Mouse (Mus musculus) E14TG2a.4 (cell line): ENCODE data around the gene Tcte3.
A peak's percentile ranks its signal among the peaks of the same experiment; 100 is the strongest.
"Not testable (repeated sequence)": the region's sequence is repeated elsewhere in the genome, so short reads cannot be mapped to it uniquely, and the experiment has no call there.

Source experiments
- H3K27me3 ChIP-seq: 2 replicates; pipeline ENCODE4 v1.6.1; 2014; ENCODE audit warnings: low read length, control low read depth; ENCODE audit not compliant: insufficient read depth
- H3K36me3 ChIP-seq: 2 replicates; pipeline ENCODE4 v1.6.1; 2014; ENCODE audit warnings: low read length, control low read depth; ENCODE audit not compliant: insufficient read depth
- H3K4me1 ChIP-seq: replicated peaks from 2 replicates; pipeline ENCODE4 v1.6.1; 2014; ENCODE audit warnings: low read depth, low read length, control low read depth
- H3K4me3 ChIP-seq: replicated peaks from 2 replicates; pipeline ENCODE4 v1.5.1; 2014; ENCODE audit warnings: mild to moderate bottlenecking, low read length
- H3K9me3 ChIP-seq: 2 replicates; pipeline ENCODE4 v1.6.1; 2014; ENCODE audit warnings: low read length, control low read depth

Tcte3 gene

DNA sequence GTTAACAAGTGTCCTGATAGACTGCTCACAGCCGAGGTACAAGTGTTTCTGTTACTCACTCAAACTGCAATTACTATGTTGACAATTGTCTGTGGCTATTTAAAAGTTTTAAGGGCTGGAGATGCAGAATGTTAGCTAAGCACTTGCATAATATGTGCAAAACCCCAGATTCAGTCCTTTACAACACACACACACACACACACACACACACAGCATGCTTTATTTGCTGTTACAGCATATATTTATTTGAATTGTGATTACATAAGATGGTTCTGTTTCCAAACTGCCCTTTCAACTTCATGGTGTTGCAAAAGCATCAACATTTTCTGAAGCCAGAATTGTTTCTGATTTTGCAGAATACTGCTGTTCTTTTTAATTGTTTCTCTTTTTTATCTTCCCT, 9.1 kb upstream of the Tcte3 start:
- H3K4me3 ChIP-seq, H3K27me3 ChIP-seq, H3K9me3 ChIP-seq, H3K4me1 ChIP-seq, H3K36me3 ChIP-seq: not testable (repeated sequence)

GRCm38 (mm10) chr17:15040455-15040854, 833 bp downstream of the Tcte3 start:
- H3K4me3 ChIP-seq, H3K27me3 ChIP-seq, H3K4me1 ChIP-seq, H3K36me3 ChIP-seq, H3K9me3 ChIP-seq: not testable (repeated sequence)

GRCm38 (mm10) chr17:15031414-15031813, 9.9 kb downstream of the Tcte3 start:
- not testable (repeated sequence) for H3K4me3 ChIP-seq, H3K36me3 ChIP-seq, H3K9me3 ChIP-seq, H3K27me3 ChIP-seq, H3K4me1 ChIP-seq

- H3K4me1 ChIP-seq, H3K27me3 ChIP-seq, H3K36me3 ChIP-seq, H3K9me3 ChIP-seq, H3K4me3 ChIP-seq: not testable (repeated sequence)
Measured at GRCm38 (mm10) chr17:15025513-15025912, 15.8 kb downstream of the Tcte3 start.

DNA sequence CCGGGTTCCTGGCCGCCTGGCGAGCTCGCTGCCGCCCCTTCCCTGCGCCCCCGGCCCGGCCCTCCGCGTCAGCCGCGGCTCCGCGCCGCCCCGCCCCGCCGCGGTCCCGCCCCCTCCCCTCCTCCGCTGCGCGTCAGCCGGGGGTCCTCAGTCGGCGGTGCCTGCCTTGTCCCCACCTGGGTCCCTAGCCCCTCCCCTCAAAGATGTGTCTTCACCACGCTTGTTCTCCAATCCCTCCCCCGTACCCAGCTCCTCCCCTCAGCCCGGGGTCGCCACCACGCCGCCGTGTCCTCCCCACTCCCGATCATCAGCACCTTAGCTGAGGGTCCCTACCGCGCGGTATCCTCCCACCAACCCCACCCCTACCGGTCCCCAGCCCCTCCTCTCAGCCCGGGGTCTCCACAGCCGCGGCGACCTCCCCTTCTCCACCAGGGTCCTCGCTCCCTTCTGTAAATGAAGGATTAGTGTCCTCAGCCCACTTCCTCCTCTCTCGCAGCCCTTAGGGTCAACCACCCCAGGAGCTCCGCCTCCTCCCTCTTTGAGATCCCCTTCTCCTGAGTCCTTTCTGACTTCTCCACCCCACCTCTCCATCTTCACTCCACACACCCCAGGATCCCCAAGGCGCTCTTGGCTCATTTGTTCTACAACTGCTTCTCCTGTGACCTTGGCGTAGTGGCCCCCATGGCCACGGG, 16.6 kb downstream of the Tcte3 start:
- not testable (repeated sequence) for H3K4me3 ChIP-seq, H3K9me3 ChIP-seq, H3K4me1 ChIP-seq, H3K36me3 ChIP-seq, H3K27me3 ChIP-seq

DNA sequence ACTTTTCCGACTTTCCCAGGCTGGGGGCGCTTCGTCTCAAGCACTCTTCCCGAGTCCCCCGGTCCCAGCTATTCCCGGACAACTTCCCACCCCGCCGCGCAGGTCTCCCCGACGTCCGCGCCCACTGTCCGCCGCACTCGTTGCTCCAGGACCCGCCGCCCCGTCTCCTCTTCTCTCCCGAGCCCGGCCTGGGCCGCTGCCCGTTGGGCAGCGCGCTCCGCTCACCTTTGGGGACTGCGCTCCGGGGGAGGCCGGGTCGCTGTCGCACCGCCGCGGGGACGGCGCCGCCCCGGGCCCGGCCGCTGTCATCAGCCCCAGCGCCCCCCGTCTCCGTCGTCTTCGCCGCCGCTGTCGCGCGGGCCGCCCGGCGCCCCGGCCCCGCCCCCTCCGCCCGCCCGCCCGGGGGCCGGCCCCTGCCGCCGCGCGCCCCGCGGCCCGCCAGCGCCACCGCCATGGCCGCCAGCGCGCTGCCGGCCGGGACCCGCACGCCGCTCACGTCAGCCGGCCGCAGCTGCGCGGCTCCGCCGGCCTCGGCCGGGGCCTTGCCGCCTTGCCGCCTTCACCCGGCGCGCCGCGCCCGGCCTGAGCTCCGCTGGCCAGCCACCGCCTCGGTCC, 17.3 kb downstream of the Tcte3 start:
- H3K9me3 ChIP-seq, H3K36me3 ChIP-seq, H3K4me1 ChIP-seq, H3K27me3 ChIP-seq, H3K4me3 ChIP-seq: not testable (repeated sequence)

DNA sequence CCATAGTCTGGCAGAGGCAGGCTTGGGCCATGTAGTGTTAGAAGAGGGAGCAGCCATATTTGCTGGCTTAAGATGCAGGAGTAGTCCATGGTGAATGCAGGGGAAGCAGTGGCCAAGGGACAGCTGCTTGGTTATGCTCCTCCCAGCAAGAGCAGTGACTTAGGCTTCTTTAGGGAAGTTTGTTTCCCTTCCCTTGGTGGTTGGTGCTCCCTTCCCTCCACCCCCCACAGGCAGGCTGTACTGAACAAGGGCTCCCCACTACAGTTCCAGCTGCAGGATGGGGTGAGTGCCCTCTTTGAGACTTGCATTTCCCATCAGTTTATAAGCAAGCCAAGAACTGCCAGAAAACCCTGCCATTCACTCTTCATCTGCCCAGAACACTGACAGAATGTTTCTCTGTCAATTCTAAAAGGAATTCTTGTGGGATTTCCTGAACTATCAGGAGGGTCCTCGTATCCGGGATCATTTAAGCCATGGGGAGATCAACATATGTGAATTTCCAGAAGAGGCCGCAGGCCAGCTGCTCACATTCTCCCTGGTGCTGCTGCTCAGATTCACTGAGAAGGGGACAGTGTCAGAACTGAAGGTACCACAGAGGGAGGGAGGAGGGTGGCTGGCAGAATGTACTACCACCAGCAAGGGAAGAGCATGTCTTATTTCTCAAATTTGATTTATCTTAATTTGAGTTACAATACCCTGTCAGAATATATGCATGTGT, 19.6 kb downstream of the Tcte3 start:
- not testable (repeated sequence) for H3K36me3 ChIP-seq, H3K27me3 ChIP-seq, H3K9me3 ChIP-seq, H3K4me1 ChIP-seq
- H3K4me3 ChIP-seq: peak overlapping the region; percentile 62

DNA sequence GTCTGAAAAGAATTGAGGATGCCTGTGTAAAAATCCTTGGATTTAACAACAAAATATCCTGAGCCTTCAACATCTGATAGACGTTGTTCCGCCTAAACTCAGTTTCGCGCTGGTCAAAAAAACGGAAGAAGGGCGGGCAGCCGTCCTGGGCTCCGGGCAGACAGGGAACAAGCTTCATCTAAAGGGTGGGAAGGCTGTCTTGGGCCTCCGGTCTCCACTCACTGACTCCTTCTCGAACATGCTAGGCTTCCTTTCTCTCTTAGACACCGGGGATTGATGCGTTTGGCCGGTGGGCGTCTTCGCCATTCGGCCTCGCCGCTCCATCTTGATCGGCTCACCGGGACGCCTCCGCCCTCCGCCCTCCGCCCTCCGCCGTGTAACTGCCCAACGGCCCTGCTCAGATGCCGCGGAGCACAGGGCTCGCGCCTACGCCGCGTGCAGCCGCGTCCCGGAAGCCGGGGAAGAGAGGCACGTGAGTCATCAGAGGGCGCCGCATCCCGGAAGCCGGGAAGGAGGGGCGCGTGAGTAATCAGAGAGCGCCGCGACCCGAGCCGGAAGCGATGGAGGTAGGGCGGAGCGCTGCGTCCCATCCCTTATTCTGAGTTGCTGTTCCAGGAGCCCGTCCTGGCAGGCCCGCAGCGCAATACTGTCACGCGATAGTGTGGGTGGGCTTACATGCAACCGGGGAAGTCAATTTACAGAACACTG, 31.4 kb downstream of the Tcte3 start, which contains the start of gene Gm3435:
TSS of gene Gm3435 (plus strand) at position 471 of the 708 bp plus-strand sequence.
- not testable (repeated sequence) for H3K36me3 ChIP-seq, H3K27me3 ChIP-seq, H3K9me3 ChIP-seq, H3K4me3 ChIP-seq, H3K4me1 ChIP-seq

DNA sequence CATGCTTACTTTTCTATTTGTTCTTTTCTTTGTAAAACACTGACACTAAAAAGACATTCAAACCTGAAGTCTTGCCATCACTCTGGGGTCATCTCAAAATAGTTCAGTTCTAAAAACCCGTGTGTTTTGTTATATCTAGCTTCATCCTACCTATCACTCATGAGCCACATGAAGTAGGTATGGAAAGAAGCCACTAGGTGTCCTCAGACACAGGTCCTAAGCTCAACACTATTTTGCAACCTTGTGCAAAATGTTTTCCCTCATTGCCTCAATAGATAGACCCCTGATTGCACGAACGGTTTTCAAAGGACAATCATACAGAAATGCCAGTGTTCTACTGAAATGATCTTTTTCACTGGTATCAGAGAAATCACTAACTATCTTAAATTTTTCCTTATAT, 32.2 kb downstream of the Tcte3 start:
- H3K36me3 ChIP-seq, H3K4me3 ChIP-seq, H3K27me3 ChIP-seq, H3K9me3 ChIP-seq, H3K4me1 ChIP-seq: not testable (repeated sequence)

DNA sequence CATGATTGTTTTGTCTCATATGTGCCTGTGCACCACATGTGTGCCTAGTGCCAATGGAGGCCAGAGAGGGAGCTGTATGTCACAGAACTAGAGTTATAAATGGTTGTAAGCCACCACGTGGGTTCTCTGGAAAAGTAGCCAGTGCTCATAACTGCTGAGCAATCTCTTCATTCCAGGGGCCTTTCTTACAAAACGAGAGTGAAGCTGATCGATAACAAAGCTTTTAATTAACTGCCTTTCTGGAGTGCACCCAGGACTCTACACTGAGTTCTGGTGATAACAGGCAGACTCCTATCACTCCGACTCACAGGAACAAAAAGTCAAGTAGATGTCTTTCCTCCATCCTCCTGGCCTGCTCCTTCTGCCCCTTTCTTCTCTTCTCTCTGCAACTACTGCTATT, 41.2 kb downstream of the Tcte3 start:
- not testable (repeated sequence) for H3K4me3 ChIP-seq, H3K36me3 ChIP-seq, H3K27me3 ChIP-seq, H3K9me3 ChIP-seq, H3K4me1 ChIP-seq

GRCm38 (mm10) chr17:14994140-14994539, 47.1 kb downstream of the Tcte3 start:
- H3K4me1 ChIP-seq, H3K4me3 ChIP-seq, H3K36me3 ChIP-seq, H3K27me3 ChIP-seq, H3K9me3 ChIP-seq: not testable (repeated sequence)

GRCm38 (mm10) chr17:14993139-14993832, 48.0 kb downstream of the Tcte3 start:
- H3K9me3 ChIP-seq, H3K4me1 ChIP-seq, H3K4me3 ChIP-seq, H3K36me3 ChIP-seq, H3K27me3 ChIP-seq: not testable (repeated sequence)

DNA sequence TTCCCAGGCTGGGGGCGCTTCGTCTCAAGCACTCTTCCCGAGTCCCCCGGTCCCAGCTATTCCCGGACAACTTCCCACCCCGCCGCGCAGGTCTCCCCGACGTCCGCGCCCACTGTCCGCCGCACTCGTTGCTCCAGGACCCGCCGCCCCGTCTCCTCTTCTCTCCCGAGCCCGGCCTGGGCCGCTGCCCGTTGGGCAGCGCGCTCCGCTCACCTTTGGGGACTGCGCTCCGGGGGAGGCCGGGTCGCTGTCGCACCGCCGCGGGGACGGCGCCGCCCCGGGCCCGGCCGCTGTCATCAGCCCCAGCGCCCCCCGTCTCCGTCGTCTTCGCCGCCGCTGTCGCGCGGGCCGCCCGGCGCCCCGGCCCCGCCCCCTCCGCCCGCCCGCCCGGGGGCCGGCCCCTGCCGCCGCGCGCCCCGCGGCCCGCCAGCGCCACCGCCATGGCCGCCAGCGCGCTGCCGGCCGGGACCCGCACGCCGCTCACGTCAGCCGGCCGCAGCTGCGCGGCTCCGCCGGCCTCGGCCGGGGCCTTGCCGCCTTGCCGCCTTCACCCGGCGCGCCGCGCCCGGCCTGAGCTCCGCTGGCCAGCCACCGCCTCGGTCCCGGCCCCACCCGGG, 48.7 kb downstream of the Tcte3 start:
- H3K27me3 ChIP-seq, H3K9me3 ChIP-seq, H3K4me1 ChIP-seq, H3K36me3 ChIP-seq, H3K4me3 ChIP-seq: not testable (repeated sequence)
